Mouse (Mus musculus) stomach, adult 2 months (tissue): ENCODE measurements around the gene H2al1k. TPM values are rescaled to one million over a fixed set of nuclear protein-coding genes. Genes with fewer than 3 reads are reported as not detected.

Source experiments
- polyA plus RNA-seq: library from polyadenylated mRNA; depleted of rRNA; stranded (reverse); fragments of >200 nt; gene quantifications from 2 replicates; pipeline ENCODE4 v1.2.3, GENCODE M21; 2012; rRNA removed

The H2al1k gene
- polyA plus RNA-seq, result not detected in 2 replicates

GRCm38 (mm10) chrX:9350327-9350726, at the start of gene H2al1k:
TSS of gene H2al1k (plus strand) at chrX:9350627.

Other genes with a start within 250 kb of the H2al1k start
- not detected in 2 replicates for gene 4930402K13Rik, start 246.1 kb upstream of the H2al1k start, polyA plus RNA-seq
- gene Lancl3, start 150.7 kb upstream of the H2al1k start, polyA plus RNA-seq, result 0.16 TPM in 2 replicates
- gene Gm14862, start 93.7 kb upstream of the H2al1k start, polyA plus RNA-seq, result not detected in 2 replicates
- gene Xk, start 77.9 kb upstream of the H2al1k start, polyA plus RNA-seq, result 1.3 and 1.6 TPM in 2 replicates
- 0.32 and 0.57 TPM in 2 replicates for gene H2al1m, start 66.9 kb upstream of the H2al1k start, polyA plus RNA-seq
- 0.12 and 0.16 TPM in 2 replicates for gene Cybb, start 137.1 kb downstream of the H2al1k start, polyA plus RNA-seq
- not detected in 2 replicates for gene H2al1o, start 221.8 kb downstream of the H2al1k start, polyA plus RNA-seq